Mouse (Mus musculus) liver, adult 2 months (tissue): ENCODE measurements around the gene Tada3. TPM values are rescaled to one million over a fixed set of nuclear protein-coding genes. Genes with fewer than 3 reads are reported as not detected.

Experiments
- DNase-seq: peaks from one replicate; pipeline ENCODE4 v3.0.0-alpha.2; 2011; ENCODE audit warnings: low read depth, low spot score; ENCODE audit errors: extremely low read depth
- H3K27ac ChIP-seq: fragments of 200-500 bp; replicated peaks from 2 replicates; pipeline ENCODE4 v1.5.1; 2012; ENCODE audit warnings: low read depth, mild to moderate bottlenecking, control low read depth, inconsistent platforms, low read length; ENCODE audit not compliant: insufficient read depth
- H3K27me3 ChIP-seq: fragments of 200-500 bp; 2 replicates; pipeline ENCODE4 v1.6.1; 2012; ENCODE audit warnings: mild to moderate bottlenecking, moderate library complexity, low read length, inconsistent platforms; ENCODE audit not compliant: control insufficient read depth, insufficient read depth
- H3K36me3 ChIP-seq: fragments of 200-500 bp; 2 replicates; pipeline ENCODE4 v1.6.1; 2012; ENCODE audit warnings: low read length, inconsistent platforms; ENCODE audit not compliant: control insufficient read depth, insufficient read depth
- H3K4me1 ChIP-seq: fragments of 200-500 bp; 2 replicates; pipeline ENCODE4 v1.6.1; 2011; ENCODE audit warnings: low read length; ENCODE audit not compliant: control insufficient read depth, insufficient read depth
- H3K4me3 ChIP-seq: fragments of 200-500 bp; 2 replicates; pipeline ENCODE4 v1.5.1; 2011; ENCODE audit warnings: low read depth, mild to moderate bottlenecking, control low read depth, low read length, moderate library complexity; ENCODE audit not compliant: insufficient read depth
- H3K79me2 ChIP-seq: fragments of 200-500 bp; 2 replicates; pipeline ENCODE4 v1.6.1; 2012; ENCODE audit warnings: inconsistent platforms, mild to moderate bottlenecking, low read length, moderate library complexity; ENCODE audit not compliant: control insufficient read depth, insufficient read depth
- H3K9ac ChIP-seq: fragments of 200-500 bp; 2 replicates; pipeline ENCODE4 v1.6.1; 2012; ENCODE audit warnings: low read depth, mild to moderate bottlenecking, control low read depth, inconsistent platforms, low read length
- CTCF ChIP-seq: fragments of 200-500 bp; IDR thresholded peaks from 2 replicates; pipeline ENCODE4 v1.5.1; 2011; ENCODE audit warnings: low read depth, low read length, control low read depth
- POLR2A ChIP-seq: fragments of 200-500 bp; IDR thresholded peaks from 2 replicates; pipeline ENCODE4 v1.6.1; 2011; ENCODE audit warnings: low read length, control low read depth; ENCODE audit not compliant: insufficient read depth; ENCODE audit errors: extremely low read depth
- WGBS: fragments of 180-500 bp; shearing (Covaris S2); methylation state at CpG from one replicate; pipeline ENCODE4 v1.1.7; 2018; 5-methylcytosine and 5-hydroxymethylcytosine counted together
- polyA plus RNA-seq: library from polyadenylated mRNA; depleted of rRNA; stranded (reverse); fragments of >200 nt; gene quantifications from 2 replicates; pipeline ENCODE4 v1.2.3, GENCODE M21; 2012
- total RNA-seq: library from RNA; depleted of rRNA; stranded (reverse); fragments of >200 nt; gene quantifications from 2 replicates; pipeline ENCODE4 v1.2.3, GENCODE M21; 2014

The Tada3 gene
- total and polyA plus RNA-seq, 2 experiments = 5.2 to 8.4 TPM

DNA sequence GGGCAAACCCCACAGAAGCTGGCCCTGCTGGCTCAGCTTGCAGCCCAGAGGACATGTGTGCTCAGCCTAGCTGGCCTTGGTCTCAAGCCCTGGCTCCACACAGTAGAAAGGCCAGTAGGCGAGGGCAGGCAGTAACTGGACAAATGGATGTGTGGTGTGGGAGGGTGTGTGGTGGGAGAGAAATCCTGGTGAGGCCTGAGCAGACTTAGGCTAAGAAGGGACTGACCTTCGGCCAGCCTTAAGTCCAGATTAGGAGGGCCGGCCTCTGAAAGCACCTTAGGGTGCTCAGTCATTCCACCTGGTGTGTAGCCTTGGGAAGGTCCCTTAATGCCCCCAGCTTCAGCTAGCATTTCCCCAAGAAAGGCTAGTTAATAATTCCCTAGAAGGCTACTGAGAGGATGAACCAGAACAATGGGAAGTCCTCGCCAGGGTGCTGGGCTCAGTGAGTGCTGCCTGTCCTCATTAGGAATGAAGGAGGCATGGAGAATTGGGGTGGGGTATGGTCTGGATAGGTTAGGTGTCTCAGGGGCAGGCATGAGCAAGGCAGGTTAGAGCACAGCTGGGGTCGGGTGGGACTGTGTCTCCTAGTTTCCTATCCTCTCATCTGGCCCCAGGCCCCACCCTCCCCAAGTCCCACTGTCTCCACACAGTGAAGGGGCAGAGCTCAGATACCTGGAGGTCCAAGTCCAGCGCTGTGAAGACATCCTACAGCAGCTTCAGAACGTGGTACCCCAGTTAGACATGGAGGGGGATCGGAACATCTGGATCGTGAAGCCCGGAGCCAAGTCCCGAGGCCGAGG, 27.2 kb upstream of the Tada3 start:
- H3K9ac ChIP-seq = no peak overlapping the region
- no peaks in the 10 kb centered on the region for H3K79me2 ChIP-seq
- TF ChIP-seq CTCF (no peak), POLR2A (no peak)
- H3K27ac ChIP-seq = no peak overlapping the region
- H3K27me3 ChIP-seq = no peaks in the 10 kb centered on the region
- WGBS = 74% methylated on average over 12 of the region's 12 CpGs
- no peak for DNase-seq
- H3K4me1 ChIP-seq = no peaks in the 10 kb centered on the region
- no peaks in the 10 kb centered on the region for H3K36me3 ChIP-seq
- H3K4me3 ChIP-seq = no peak overlapping the region

DNA sequence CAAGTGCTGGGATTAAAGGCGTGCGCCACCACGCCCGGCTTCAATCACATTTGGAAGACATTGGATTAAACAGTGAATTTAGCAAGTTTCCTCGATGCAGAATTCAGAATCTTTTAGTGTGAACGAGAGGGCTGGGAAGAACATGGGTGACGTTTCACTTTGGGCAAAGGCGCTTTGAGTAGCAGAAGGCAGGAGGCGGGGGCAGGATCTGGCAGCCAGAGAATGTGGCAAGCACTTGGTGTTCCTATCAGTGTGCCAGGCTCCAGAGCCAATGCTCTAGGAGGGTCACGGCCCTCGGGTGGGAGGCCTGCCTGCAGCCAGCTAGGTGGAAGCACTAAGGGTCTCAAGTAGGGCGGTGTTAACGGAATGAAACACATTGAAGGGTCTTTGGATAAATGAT, 24.4 kb upstream of the Tada3 start:
- no peak overlapping the region for H3K27ac ChIP-seq
- H3K36me3 ChIP-seq = no peaks in the 10 kb centered on the region
- H3K79me2 ChIP-seq = no peaks in the 10 kb centered on the region
- no peak for TF ChIP-seq POLR2A
- no peak for TF ChIP-seq CTCF
- no peak overlapping the region for H3K4me3 ChIP-seq
- no peaks in the 10 kb centered on the region for H3K4me1 ChIP-seq
- no peak for DNase-seq
- H3K27me3 ChIP-seq = no peaks in the 10 kb centered on the region
- WGBS = 92% methylated on average over 13 of the region's 13 CpGs
- no peak overlapping the region for H3K9ac ChIP-seq

DNA sequence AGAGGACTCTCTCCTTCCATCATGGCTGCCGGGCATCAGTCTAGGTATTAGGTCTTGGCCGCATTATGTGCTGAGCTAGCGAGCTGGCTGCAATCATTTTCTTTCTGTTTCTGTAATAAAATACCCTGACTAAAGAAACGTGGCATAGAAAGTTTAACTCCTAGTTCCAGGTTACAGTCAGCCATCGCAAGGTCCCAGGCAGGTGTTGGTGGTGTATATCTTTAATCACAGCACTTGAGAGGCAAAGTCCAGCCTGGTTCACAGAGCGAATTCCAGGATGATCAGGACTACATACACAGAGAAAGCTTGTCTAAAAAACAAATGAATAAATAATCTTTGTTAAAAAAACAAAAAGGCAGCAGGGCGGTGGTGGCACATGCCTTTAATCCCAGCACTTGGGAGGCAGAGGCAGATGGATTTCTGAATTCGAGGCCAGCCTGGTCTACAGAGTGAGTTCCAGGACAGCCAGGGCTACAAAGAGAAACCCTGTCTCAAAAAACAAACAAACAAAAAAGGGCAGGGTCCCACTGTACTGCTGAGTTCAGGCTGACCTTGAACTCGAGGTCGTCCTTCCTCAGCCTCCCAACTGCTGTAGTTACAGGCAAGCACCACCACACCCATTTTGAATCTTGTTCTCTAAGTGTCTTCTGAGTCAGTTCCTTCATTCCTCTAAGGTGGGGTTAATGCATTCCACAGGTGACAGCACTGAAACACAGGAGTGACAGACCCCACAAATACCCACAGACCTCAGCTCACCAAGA, 18.8 kb upstream of the Tada3 start:
- TF ChIP-seq POLR2A (no peak), CTCF (no peak)
- Histone ChIP-seq H3K79me2 (no peaks in the 10 kb centered on the region), H3K27me3 (no peaks in the 10 kb centered on the region), H3K4me1 (peaks cover 6% of the 10 kb centered on the region), H3K9ac (no peak overlapping the region), H3K36me3 (no peaks in the 10 kb centered on the region), H3K27ac (no peak overlapping the region), H3K4me3 (no peak overlapping the region)
- DNase-seq = no peak
- 84% methylated on average over 10 of the region's 10 CpGs for WGBS

DNA sequence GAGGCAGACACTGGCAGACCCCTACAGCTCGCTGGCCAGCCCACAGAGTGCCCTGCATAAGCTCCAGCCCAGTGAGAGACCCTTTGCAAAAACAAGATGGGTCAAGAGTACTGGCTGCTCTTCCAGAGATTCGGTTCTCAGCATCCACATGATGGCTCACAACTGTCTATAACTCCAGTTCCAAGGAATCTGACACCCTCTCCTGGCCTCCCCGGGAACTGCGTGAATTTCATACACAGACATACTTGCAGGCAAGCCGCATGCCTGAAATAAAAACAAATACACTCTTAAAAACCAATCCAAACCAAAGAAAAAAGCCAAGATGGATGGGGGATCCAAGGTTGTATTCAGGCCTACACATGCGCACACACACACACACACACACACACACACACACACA, 17.8 kb upstream of the Tada3 start:
- Histone ChIP-seq H3K27ac (no peak overlapping the region), H3K9ac (no peak overlapping the region), H3K36me3 (no peaks in the 10 kb centered on the region; the same call in 1 of the 2 replicates), H3K79me2 (no peaks in the 10 kb centered on the region), H3K4me1 (peaks cover 11% of the 10 kb centered on the region), H3K4me3 (no peak overlapping the region), H3K27me3 (no peaks in the 10 kb centered on the region)
- no peak for DNase-seq
- TF ChIP-seq POLR2A (no peak), CTCF (no peak)
- 96% methylated on average over 6 of the region's 6 CpGs for WGBS

DNA sequence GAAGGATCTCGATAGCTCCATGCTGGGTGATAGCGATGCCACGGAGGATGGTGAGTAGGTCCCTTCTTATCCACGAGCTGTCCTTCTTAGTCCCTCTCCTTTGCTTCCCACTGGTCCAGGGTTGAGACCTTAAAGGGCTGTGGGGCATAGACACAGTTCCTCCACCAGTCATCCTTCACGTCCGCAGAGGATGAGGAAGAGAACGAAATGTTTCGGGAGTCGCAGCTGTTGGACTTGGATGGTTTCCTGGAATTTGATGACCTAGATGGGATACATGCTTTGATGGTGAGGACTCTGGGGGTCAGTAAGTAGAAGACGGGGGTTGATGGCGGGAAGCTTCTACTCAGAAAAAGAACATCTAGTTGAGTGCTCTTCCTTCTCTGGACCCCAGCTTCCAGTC, 17.1 kb upstream of the Tada3 start:
- no peak for DNase-seq
- TF ChIP-seq CTCF (no peak), POLR2A (no peak)
- H3K9ac ChIP-seq = no peak overlapping the region
- H3K79me2 ChIP-seq = no peaks in the 10 kb centered on the region
- peaks cover 5% of the 10 kb centered on the region for H3K36me3 ChIP-seq
- H3K4me3 ChIP-seq = no peak overlapping the region
- no peak overlapping the region for H3K27ac ChIP-seq
- H3K27me3 ChIP-seq = no peaks in the 10 kb centered on the region
- H3K4me1 ChIP-seq = peaks cover 17% of the 10 kb centered on the region
- WGBS = 96% methylated on average over 11 of the region's 11 CpGs

DNA sequence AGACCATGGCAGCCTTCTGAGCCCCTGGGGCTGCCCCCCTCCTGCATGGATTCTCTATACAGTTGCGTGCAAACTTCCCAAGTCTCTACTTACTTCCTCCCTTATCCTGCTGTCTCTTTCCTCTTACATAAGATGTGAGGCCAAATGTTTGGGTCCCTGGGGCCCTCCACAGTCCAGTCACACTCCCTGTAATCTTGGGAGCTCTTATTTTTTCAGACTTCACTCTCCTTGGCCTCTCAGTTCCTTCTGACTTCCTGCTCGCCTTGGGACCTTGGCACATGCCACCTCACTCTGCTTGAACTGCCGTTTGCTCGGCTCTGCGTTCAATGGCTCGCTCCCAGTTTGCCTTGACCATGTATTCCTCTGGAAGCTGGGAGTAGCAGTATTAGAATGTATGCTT, 16.3 kb upstream of the Tada3 start:
- no peak overlapping the region for H3K4me3 ChIP-seq
- peaks cover 12% of the 10 kb centered on the region for H3K36me3 ChIP-seq
- H3K79me2 ChIP-seq = no peaks in the 10 kb centered on the region
- no peak overlapping the region for H3K27ac ChIP-seq
- peaks cover 17% of the 10 kb centered on the region for H3K4me1 ChIP-seq
- WGBS = 85% methylated on average over 6 of the region's 6 CpGs
- TF ChIP-seq POLR2A (no peak), CTCF (no peak)
- no peak overlapping the region for H3K9ac ChIP-seq
- DNase-seq = no peak
- H3K27me3 ChIP-seq = no peaks in the 10 kb centered on the region
